Mouse (Mus musculus) ES-E14 (cell line): ENCODE measurements around the gene Ppp1r2.

ENCODE experiments used
- CHD2 ChIP-seq: IDR thresholded peaks from 2 replicates; pipeline ENCODE4 v1.6.1; 2014; ENCODE audit warnings: mild to moderate bottlenecking, low read depth, low read length, inconsistent platforms
- HCFC1 ChIP-seq: IDR thresholded peaks from 2 replicates; pipeline ENCODE4 v1.6.1; 2012; ENCODE audit warnings: low read length, inconsistent platforms, borderline replicate concordance; ENCODE audit not compliant: insufficient read depth
- MAFK ChIP-seq: IDR thresholded peaks from 2 replicates; pipeline ENCODE4 v1.6.1; 2014; ENCODE audit warnings: mild to moderate bottlenecking, low read depth, low read length, inconsistent platforms; ENCODE audit not compliant: insufficient read depth
- ZC3H11A ChIP-seq: IDR thresholded peaks from 2 replicates; pipeline ENCODE4 v1.6.1; 2012; ENCODE audit warnings: low read depth, mild to moderate bottlenecking, inconsistent platforms, low read length, borderline replicate concordance
- ZNF384 ChIP-seq: IDR thresholded peaks from 2 replicates; pipeline ENCODE4 v1.6.1; 2012; ENCODE audit warnings: low read depth, low read length, inconsistent platforms

GRCm38 (mm10) chr16:31312296-31312695 is 37.2 kb upstream of the Ppp1r2 start:
- TF ChIP-seq MAFK, result no peak
- TF ChIP-seq HCFC1, result no peak
- TF ChIP-seq ZNF384, result no peak
- no peak for TF ChIP-seq CHD2
- TF ChIP-seq ZC3H11A, result no peak
